Mouse (Mus musculus): ENCODE data around the gene Ccdc74a. TPM values are rescaled to one million over a fixed set of nuclear protein-coding genes. Genes with fewer than 3 reads are reported as not detected.

Ccdc74a gene
- polyA plus RNA-seq, 1 experiment from 2014 or later = 5.6 TPM

DNA sequence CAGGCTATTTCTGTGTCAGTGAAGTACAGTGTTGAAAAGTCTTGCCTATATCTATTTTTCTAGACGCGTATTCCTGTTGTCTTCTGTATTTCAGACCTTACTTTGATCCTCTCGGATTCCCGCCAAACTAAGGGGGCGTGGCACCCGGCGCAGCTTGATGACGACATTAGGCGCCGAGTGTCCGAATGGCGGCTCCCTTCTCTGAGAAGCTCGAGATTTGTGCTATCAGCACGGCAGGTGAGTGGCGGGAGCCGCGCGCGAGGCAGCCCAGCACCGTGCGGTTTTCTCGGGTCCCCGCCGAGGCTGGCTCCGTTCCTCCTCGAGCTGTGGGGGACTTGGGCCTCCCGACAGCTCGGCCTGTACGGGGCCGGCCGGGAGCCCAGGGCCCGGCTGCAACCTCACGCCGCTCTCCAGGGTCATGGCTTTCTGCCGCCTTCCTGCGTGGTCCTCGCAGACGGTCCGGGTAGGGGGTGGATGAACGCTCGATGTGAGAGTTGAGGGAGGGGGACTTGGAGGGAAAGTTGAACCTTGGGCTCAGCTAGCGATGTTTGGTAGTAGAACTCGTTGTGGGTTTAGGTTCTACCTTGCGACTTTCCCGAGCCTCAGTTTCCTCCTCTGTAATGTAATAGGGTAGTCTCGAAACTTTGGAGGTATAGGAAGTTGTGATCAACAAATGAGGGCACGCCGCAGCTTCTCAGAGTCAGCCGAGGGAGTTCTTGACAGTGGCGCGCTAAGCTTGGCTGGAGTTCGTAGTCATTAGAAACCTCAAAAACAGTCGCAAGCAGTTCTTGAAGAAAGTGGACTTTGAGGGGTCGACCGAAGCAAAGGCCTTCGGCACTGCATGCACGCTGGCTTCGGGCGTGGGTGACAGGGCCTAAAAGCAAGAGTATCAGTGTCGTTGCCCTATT lies 26.8 kb upstream of the Ccdc74a start, which contains the start of gene Smpd4:
TSS of gene Smpd4 (plus strand) at position 157 of the 908 bp plus-strand sequence.
- H3K9me3 ChIP-seq (ENCODE audit: control insufficient read depth, low read depth, low read length) = no peaks in the 10 kb centered on the region
- H3K27ac ChIP-seq (ENCODE audit: low read length) = no peak within 1 kb of the TSS
- H3K4me3 ChIP-seq (ENCODE audit: low read depth, low read length) = peak within 1 kb of the TSS; percentile 95
- H3K27me3 ChIP-seq (ENCODE audit: control insufficient read depth, insufficient read depth, low read length) = no peaks in the 10 kb centered on the region
- H3K36me3 ChIP-seq (ENCODE audit: control insufficient read depth, insufficient read depth, low read length) = peaks cover 3% of the 10 kb centered on the region
- 0 out of 2 replicates have a peak, but pooled peaks cover 6% of the 10 kb centered on the region for H3K4me1 ChIP-seq (ENCODE audit: control insufficient read depth, insufficient read depth, low read length)
- WGBS = 4% methylated on average over 60 of the region's 60 CpGs
- H3K9ac ChIP-seq (replicated peaks; ENCODE audit: low read depth, low read length) = peak within 1 kb of the TSS; percentile 95
- ATAC-seq (ENCODE audit: insufficient number of reproducible peaks, insufficient read depth, low FRiP score, low read depth) = peak; percentile 70
- H3K4me2 ChIP-seq (replicated peaks; ENCODE audit: low read depth, low read length) = peak within 1 kb of the TSS; percentile 95

DNA sequence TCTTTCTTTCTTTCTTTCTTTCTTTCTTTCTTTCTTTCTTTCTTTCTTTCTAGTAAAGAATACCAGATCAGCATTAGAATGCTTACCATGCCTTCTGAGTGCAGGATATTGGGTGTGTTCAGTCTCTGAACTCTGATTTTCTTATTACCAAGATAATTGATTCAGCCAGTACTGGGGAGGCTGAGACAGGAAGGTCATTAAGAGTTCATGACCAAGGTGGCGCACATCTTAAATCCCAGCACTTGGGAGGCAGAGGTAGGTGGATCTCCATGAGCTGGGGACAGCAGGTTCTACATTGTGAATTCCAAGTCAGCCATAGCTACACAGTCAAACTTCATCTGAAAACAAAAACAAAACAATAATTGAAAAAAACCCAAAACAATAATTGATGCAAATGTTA lies 24.3 kb upstream of the Ccdc74a start:
- H3K36me3 ChIP-seq (ENCODE audit: control insufficient read depth, insufficient read depth, low read length) = peaks cover 15% of the 10 kb centered on the region
- H3K4me1 ChIP-seq (ENCODE audit: control insufficient read depth, insufficient read depth, low read length) = 0 out of 2 replicates have a peak, but pooled peaks cover 6% of the 10 kb centered on the region
- H3K27me3 ChIP-seq (ENCODE audit: control insufficient read depth, insufficient read depth, low read length) = no peaks in the 10 kb centered on the region
- H3K9ac ChIP-seq (replicated peaks; ENCODE audit: low read depth, low read length) = no peak overlapping the region
- 86% methylated on average over 1 of the region's 1 CpGs for WGBS
- H3K4me3 ChIP-seq (ENCODE audit: low read depth, low read length) = no peak overlapping the region
- H3K9me3 ChIP-seq (ENCODE audit: control insufficient read depth, low read depth, low read length) = no peaks in the 10 kb centered on the region
- ATAC-seq (ENCODE audit: insufficient number of reproducible peaks, insufficient read depth, low FRiP score, low read depth) = no peak
- H3K4me2 ChIP-seq (replicated peaks; ENCODE audit: low read depth, low read length) = no peak overlapping the region
- no peak overlapping the region for H3K27ac ChIP-seq (ENCODE audit: low read length)

DNA sequence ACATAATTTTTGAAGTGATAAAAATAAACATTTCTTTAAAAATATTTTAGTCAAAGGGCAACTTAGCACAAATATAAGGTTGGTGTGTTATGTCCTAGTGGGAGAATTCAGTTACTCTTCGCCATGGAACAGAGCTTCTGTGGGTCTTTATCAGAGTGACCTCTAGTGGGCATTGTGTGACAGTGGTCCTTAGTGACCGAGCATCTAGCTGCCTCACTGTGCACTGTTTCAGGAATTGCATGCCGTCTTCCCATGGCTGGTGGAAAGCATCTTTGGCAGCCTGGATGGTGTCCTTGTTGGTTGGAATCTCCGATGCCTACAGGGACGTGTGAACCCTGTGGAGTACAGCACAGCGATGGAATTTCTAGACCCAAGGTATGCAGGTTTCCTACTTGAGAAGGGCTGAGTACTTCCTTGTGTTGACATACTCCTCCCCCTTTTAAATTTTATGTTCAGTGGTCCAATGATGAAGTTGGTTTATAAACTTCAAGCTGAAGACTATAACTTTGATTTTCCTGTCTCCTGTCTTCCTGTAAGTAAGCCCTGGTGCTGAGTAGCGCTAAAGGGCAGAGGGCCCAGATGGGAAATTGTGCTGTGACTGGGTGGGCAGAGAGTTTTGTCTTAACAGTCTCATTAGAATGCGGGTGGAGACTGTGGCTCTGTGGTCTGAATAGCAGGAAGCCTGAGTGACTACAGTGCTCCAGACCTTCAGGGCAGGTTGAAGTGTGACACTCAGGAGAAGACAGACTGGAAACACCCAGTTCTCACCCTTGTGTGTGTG lies 20.6 kb upstream of the Ccdc74a start:
- no peaks in the 10 kb centered on the region for H3K27me3 ChIP-seq (ENCODE audit: control insufficient read depth, insufficient read depth, low read length)
- H3K4me1 ChIP-seq (ENCODE audit: control insufficient read depth, insufficient read depth, low read length) = no peaks in the 10 kb centered on the region
- H3K36me3 ChIP-seq (ENCODE audit: control insufficient read depth, insufficient read depth, low read length) = peaks cover 47% of the 10 kb centered on the region
- WGBS = 63% methylated on average over 8 of the region's 8 CpGs
- no peak overlapping the region for H3K9ac ChIP-seq (replicated peaks; ENCODE audit: low read depth, low read length)
- ATAC-seq (ENCODE audit: insufficient number of reproducible peaks, insufficient read depth, low FRiP score, low read depth) = no peak
- H3K27ac ChIP-seq (ENCODE audit: low read length) = no peak overlapping the region
- no peak overlapping the region for H3K4me3 ChIP-seq (ENCODE audit: low read depth, low read length)
- H3K9me3 ChIP-seq (ENCODE audit: control insufficient read depth, low read depth, low read length) = no peaks in the 10 kb centered on the region
- H3K4me2 ChIP-seq (replicated peaks; ENCODE audit: low read depth, low read length) = no peak overlapping the region

DNA sequence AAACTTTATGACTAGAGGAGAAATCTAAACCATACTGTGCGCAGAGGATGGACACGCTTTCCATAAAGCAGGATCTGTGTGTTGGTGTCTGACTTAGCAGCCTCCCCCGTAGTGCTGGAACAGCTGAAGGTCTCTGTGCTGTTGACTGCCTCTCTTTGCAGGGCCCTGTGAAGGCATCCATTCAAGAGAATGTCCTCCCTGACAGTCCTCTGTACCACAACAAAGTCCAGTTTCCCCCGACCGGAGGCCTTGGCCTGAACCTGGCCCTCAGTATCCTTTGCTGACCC lies 20.1 kb upstream of the Ccdc74a start:
- 94% methylated on average over 5 of the region's 5 CpGs for WGBS

DNA sequence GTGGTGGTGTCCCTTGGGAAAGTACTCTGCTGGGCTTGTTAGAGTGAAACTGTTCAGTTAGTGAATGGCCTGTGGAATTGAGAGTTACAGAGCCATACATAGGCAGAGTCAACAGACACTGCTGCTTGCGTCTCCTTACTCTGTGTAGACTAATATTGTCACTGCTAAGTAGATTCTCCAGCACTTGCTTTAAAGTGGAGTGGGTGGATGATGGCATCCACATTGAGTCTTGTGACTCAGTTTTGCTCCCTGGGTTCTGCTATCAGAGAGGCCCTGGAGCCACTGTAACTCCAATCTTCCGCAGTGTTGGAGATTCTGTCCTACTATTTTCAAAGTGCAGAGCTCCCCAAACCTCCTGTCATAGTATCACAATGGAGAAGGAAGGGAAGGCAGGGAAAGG lies 13.7 kb upstream of the Ccdc74a start:
- Histone ChIP-seq H3K36me3 (ENCODE audit: control insufficient read depth, insufficient read depth, low read length) (peaks cover 61% of the 10 kb centered on the region), H3K9ac (replicated peaks; ENCODE audit: low read depth, low read length) (no peak overlapping the region), H3K27ac (ENCODE audit: low read length) (no peak overlapping the region), H3K27me3 (ENCODE audit: control insufficient read depth, insufficient read depth, low read length) (no peaks in the 10 kb centered on the region), H3K4me3 (ENCODE audit: low read depth, low read length) (no peak overlapping the region), H3K4me1 (ENCODE audit: control insufficient read depth, insufficient read depth, low read length) (no peaks in the 10 kb centered on the region), H3K9me3 (ENCODE audit: control insufficient read depth, low read depth, low read length) (no peaks in the 10 kb centered on the region), H3K4me2 (replicated peaks; ENCODE audit: low read depth, low read length) (no peak overlapping the region)
- WGBS = 96% methylated on average over 2 of the region's 2 CpGs
- ATAC-seq (ENCODE audit: insufficient number of reproducible peaks, insufficient read depth, low FRiP score, low read depth) = no peak

More for the DNA sequence above, 20.1 kb upstream of the Ccdc74a start:
- H3K9ac ChIP-seq (replicated peaks; ENCODE audit: low read depth, low read length) = no peak overlapping the region
- no peaks in the 10 kb centered on the region for H3K9me3 ChIP-seq (ENCODE audit: control insufficient read depth, low read depth, low read length)
- no peak overlapping the region for H3K4me3 ChIP-seq (ENCODE audit: low read depth, low read length)
- no peak overlapping the region for H3K27ac ChIP-seq (ENCODE audit: low read length)
- H3K4me2 ChIP-seq (replicated peaks; ENCODE audit: low read depth, low read length) = no peak overlapping the region
- H3K36me3 ChIP-seq (ENCODE audit: control insufficient read depth, insufficient read depth, low read length) = peaks cover 47% of the 10 kb centered on the region
- H3K27me3 ChIP-seq (ENCODE audit: control insufficient read depth, insufficient read depth, low read length) = no peaks in the 10 kb centered on the region
- no peaks in the 10 kb centered on the region for H3K4me1 ChIP-seq (ENCODE audit: control insufficient read depth, insufficient read depth, low read length)
- no peak for ATAC-seq (ENCODE audit: insufficient number of reproducible peaks, insufficient read depth, low FRiP score, low read depth)

DNA sequence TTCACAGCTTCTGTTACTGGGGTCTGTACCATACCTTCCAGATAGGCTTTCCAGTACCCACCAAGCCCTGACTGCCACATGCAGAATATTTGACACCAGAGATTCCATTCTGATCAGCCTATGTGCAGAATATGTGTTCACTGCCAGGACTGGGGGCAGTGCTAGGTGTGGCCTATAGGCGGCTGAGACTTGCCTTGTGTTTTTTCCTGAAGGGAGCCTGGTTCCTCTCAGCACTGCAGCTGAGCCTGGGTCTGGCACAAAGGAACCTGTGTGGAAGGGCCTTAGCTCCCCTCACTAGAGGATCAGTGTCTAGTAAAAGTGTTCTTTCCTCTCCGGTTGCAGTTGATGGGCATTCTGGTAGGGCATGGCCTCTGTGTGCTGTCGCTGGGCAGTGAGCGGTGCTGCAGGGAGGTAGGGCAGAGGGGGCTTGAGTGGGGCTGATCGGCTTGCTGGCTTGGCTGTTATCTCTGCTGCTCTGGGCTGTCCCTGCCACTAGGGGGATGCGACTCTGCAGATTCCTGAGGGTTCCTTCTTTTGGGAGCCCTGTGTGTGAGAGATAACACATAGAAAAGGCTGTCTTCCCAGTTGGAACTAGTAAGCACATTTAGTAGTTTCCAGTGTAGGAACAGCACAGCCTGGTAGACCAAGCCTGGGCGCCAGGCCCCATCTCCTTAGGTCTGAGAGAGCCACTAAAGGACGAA lies 12.6 kb upstream of the Ccdc74a start:
- H3K27me3 ChIP-seq (ENCODE audit: control insufficient read depth, insufficient read depth, low read length) = no peaks in the 10 kb centered on the region
- H3K9me3 ChIP-seq (ENCODE audit: control insufficient read depth, low read depth, low read length) = no peaks in the 10 kb centered on the region
- ATAC-seq (ENCODE audit: insufficient number of reproducible peaks, insufficient read depth, low FRiP score, low read depth) = no peak
- H3K36me3 ChIP-seq (ENCODE audit: control insufficient read depth, insufficient read depth, low read length) = peaks cover 58% of the 10 kb centered on the region
- no peak overlapping the region for H3K9ac ChIP-seq (replicated peaks; ENCODE audit: low read depth, low read length)
- H3K4me2 ChIP-seq (replicated peaks; ENCODE audit: low read depth, low read length) = no peak overlapping the region
- H3K4me1 ChIP-seq (ENCODE audit: control insufficient read depth, insufficient read depth, low read length) = no peaks in the 10 kb centered on the region
- no peak overlapping the region for H3K4me3 ChIP-seq (ENCODE audit: low read depth, low read length)
- H3K27ac ChIP-seq (ENCODE audit: low read length) = no peak overlapping the region
- 69% methylated on average over 8 of the region's 8 CpGs for WGBS

DNA sequence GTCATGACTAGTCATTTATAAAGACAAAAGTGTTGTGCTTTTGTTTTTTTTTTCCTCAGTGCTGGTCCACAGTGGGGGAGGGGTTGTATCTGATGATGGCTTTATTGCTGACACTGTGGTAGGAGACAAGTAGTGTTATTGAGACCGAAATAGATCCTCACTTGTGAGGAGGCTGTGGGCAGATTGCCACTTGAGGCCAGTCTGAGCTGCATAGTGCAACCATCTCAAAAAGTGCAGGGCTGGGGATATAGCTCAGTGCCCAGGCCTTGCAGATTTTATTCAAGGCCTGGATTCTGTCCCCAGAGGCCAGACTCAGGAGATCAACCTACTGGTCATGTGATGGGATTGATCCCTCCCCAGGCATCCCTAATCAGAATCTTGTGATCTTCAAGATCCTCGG lies 9.4 kb upstream of the Ccdc74a start:
- no peaks in the 10 kb centered on the region for H3K27me3 ChIP-seq (ENCODE audit: control insufficient read depth, insufficient read depth, low read length)
- no peak overlapping the region for H3K9ac ChIP-seq (replicated peaks; ENCODE audit: low read depth, low read length)
- no peak overlapping the region for H3K27ac ChIP-seq (ENCODE audit: low read length)
- H3K36me3 ChIP-seq (ENCODE audit: control insufficient read depth, insufficient read depth, low read length) = peaks cover 68% of the 10 kb centered on the region
- H3K9me3 ChIP-seq (ENCODE audit: control insufficient read depth, low read depth, low read length) = no peaks in the 10 kb centered on the region
- WGBS = 95% methylated on average over 2 of the region's 2 CpGs
- no peak overlapping the region for H3K4me3 ChIP-seq (ENCODE audit: low read depth, low read length)
- no peaks in the 10 kb centered on the region for H3K4me1 ChIP-seq (ENCODE audit: control insufficient read depth, insufficient read depth, low read length)
- H3K4me2 ChIP-seq (replicated peaks; ENCODE audit: low read depth, low read length) = no peak overlapping the region
- ATAC-seq (ENCODE audit: insufficient number of reproducible peaks, insufficient read depth, low FRiP score, low read depth) = no peak

DNA sequence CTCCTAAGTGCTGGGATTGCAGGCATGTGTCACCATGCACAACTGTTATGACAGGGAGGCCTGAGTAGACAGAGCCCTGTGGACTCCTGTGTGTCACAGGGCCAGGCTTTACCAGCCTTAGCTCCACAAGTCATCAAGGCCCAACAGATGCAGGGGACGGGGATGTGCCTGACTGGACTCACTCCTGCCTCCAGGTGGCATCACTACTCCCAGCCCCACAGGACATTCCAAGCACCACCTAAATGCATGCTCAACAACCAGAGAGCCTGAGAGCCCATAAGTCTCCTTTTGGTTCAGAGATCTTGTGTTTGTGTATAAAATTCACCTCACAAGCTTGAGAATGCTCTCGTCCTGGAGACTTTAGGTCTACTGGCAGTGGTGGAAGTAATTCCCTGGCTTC lies 8.7 kb upstream of the Ccdc74a start:
- Histone ChIP-seq H3K27ac (ENCODE audit: low read length) (no peak overlapping the region), H3K4me1 (ENCODE audit: control insufficient read depth, insufficient read depth, low read length) (no peaks in the 10 kb centered on the region), H3K9me3 (ENCODE audit: control insufficient read depth, low read depth, low read length) (no peaks in the 10 kb centered on the region), H3K9ac (replicated peaks; ENCODE audit: low read depth, low read length) (no peak overlapping the region), H3K4me2 (replicated peaks; ENCODE audit: low read depth, low read length) (no peak overlapping the region), H3K27me3 (ENCODE audit: control insufficient read depth, insufficient read depth, low read length) (no peaks in the 10 kb centered on the region), H3K36me3 (ENCODE audit: control insufficient read depth, insufficient read depth, low read length) (peaks cover 68% of the 10 kb centered on the region), H3K4me3 (ENCODE audit: low read depth, low read length) (no peak overlapping the region)
- 74% methylated on average over 2 of the region's 2 CpGs for WGBS
- no peak for ATAC-seq (ENCODE audit: insufficient number of reproducible peaks, insufficient read depth, low FRiP score, low read depth)

All from stomach, embryonic 14.5 days (tissue).